ENCODE assay signal across 12 mouse cellular contexts in the genomic region with DNA sequence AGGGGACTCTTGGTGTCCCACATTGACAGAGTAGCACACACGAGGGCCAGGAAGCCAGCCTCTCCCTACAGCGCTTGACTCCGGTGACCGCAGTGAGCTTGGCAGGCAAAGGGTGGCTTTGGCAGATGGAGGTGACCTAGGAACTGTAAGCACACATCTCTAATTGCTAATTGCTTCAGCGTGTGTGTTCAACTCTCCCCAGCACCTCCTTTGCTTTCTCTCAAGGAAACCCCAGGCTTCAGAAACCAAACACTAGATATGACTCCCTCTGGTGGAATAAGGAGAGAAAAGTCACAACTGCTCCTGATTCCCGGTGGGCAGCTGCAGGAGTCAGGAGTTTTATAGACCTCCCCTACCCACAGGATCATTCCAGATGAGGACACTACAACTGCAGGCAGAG.
DNase-seq lines count a peak whose midpoint lies in the region; TF ChIP-seq lines count a peak whose summit lies in the region.
"Had no signal": no experiment of that assay in that cellular context is flagged by ENCODE, and none has a peak within 500 bp of the region (broad histone marks: within the 10 kb centered on the region; RNA-seq: fewer than 3 reads in every experiment).

No protein-coding gene starts in this region.

- H3K27ac ChIP-seq in layer of hippocampus, adult 2 months = no peak overlapping the region
- H3K27ac ChIP-seq: liver, embryonic 13.5 days had no signal

- no peak overlapping the region for H3K4me3 ChIP-seq in layer of hippocampus, adult 2 months
- H3K4me3 ChIP-seq: liver, embryonic 13.5 days; myocyte had no signal

- TF ChIP-seq CTCF in layer of hippocampus, adult 2 months (conservative IDR thresholded peaks at IDR 0.05) = peak; percentile 78

- peak; percentile 55 to 60 for DNase-seq in cerebellum, postnatal 10 days
- DNase-seq in cerebellum, adult 18-20 months = no peak
- DNase-seq in layer of hippocampus, adult 2 months (ENCODE audit: low spot score in 2 of 2) = no peak
- DNase-seq in layer of hippocampus, postnatal 25 days (ENCODE audit: extremely low spot score in 1 of 2, low spot score in 1 of 2) = no peak
- DNase-seq in R1 (ENCODE audit: low read depth, low spot score) = peak; percentile 46
- peak; percentile 46 for DNase-seq in hindlimb bud, embryonic 11.5 days (ENCODE audit: extremely low spot score, low read depth, low spot score)
- no peak for DNase-seq in urinary bladder, adult 2 months (ENCODE audit: low spot score)
- DNase-seq in right cerebral cortex, postnatal 25 days = no peak
- DNase-seq: adrenal gland, adult 2 months; kidney, postnatal 36 days; liver, embryonic 13.5 days had no signal

Comparison
In these comparisons a context has a peak if more than half of its experiments do, and no peak if none do; other contexts are left out.
1. DNase-seq: peak in cerebellum, postnatal 10 days (2 of 2), R1 (single experiment) and hindlimb bud, embryonic 11.5 days (single experiment); none in cerebellum, adult 18-20 months (0 of 2), layer of hippocampus, adult 2 months (0 of 2), layer of hippocampus, postnatal 25 days (0 of 2), urinary bladder, adult 2 months (single experiment) and right cerebral cortex, postnatal 25 days (single experiment).